Mouse (Mus musculus) hindbrain, embryonic 11.5 days (tissue): ENCODE results near the gene C1ql1. TPM values are rescaled to one million over a fixed set of nuclear protein-coding genes. Genes with fewer than 3 reads are reported as not detected.

Experiments used
- polyA plus RNA-seq: library from polyadenylated mRNA; unstranded; fragments of >200 nt; fragmentation: Nextera tagmentation; extraction: Ambion mirVana; gene quantifications from 2 replicates; pipeline ENCODE4 v1.2.1, GENCODE M21; 2014

C1ql1 gene
- polyA plus RNA-seq, 1 experiment from 2014 or later, result 11.0 TPM

Other genes with a start within 250 kb of the C1ql1 start
- 51.3 and 53.0 TPM in 2 replicates for gene Ccdc43, start 248.9 kb downstream of the C1ql1 start, polyA plus RNA-seq
- 16.6 and 19.2 TPM in 2 replicates for gene Adam11, start 185.2 kb downstream of the C1ql1 start, polyA plus RNA-seq
- 78.5 and 82.8 TPM in 2 replicates for gene Gjc1, start 127.0 kb downstream of the C1ql1 start, polyA plus RNA-seq
- not detected in 2 replicates for gene Higd1b, start 110.8 kb downstream of the C1ql1 start, polyA plus RNA-seq
- gene Eftud2, start 65.7 kb downstream of the C1ql1 start, polyA plus RNA-seq, result 205 and 222 TPM in 2 replicates
- gene Ccdc103, start 65.5 kb downstream of the C1ql1 start, polyA plus RNA-seq, result 1.2 and 2.0 TPM in 2 replicates
- not detected in 2 replicates for gene Fam187a, start 61.5 kb downstream of the C1ql1 start, polyA plus RNA-seq
- gene Gfap, start 45.8 kb downstream of the C1ql1 start, polyA plus RNA-seq, result 0.12 and 0.20 TPM in 2 replicates
- 7.3 and 8.5 TPM in 2 replicates for gene Kif18b, start 21.6 kb downstream of the C1ql1 start, polyA plus RNA-seq
- 41.0 and 51.1 TPM in 2 replicates for gene Nmt1, start 81.5 kb upstream of the C1ql1 start, polyA plus RNA-seq
- 228 and 229 TPM in 2 replicates for gene Dcakd, start 81.6 kb upstream of the C1ql1 start, polyA plus RNA-seq
- 1.0 and 1.7 TPM in 2 replicates for gene Plcd3, start 155.0 kb upstream of the C1ql1 start, polyA plus RNA-seq
- 4.9 and 6.2 TPM in 2 replicates for gene Acbd4, start 155.0 kb upstream of the C1ql1 start, polyA plus RNA-seq
- 4.1 and 5.4 TPM in 2 replicates for gene Hexim1, start 169.5 kb upstream of the C1ql1 start, polyA plus RNA-seq
- gene Hexim2, start 185.7 kb upstream of the C1ql1 start, polyA plus RNA-seq, result 5.2 and 7.3 TPM in 2 replicates
- gene Fmnl1, start 224.4 kb upstream of the C1ql1 start, polyA plus RNA-seq, result 0.91 and 1.1 TPM in 2 replicates